Mouse (Mus musculus) telencephalon, adult 2 months (tissue): ENCODE results near the gene Zfp42.
"Not testable (repeated sequence)": the region's sequence is repeated elsewhere in the genome, so short reads cannot be mapped to it uniquely, and the experiment has no call there.

ENCODE experiments used
- DNase-seq: peaks from one replicate; pipeline ENCODE4 v3.0.0-alpha.2; 2011; ENCODE audit warnings: low read depth, low spot score

Zfp42 gene

GRCm38 (mm10) chr8:43306896-43307295 lies at the start of gene Zfp42:
TSS of gene Zfp42 (minus strand) at chr8:43306980.
- no peak for DNase-seq

DNA sequence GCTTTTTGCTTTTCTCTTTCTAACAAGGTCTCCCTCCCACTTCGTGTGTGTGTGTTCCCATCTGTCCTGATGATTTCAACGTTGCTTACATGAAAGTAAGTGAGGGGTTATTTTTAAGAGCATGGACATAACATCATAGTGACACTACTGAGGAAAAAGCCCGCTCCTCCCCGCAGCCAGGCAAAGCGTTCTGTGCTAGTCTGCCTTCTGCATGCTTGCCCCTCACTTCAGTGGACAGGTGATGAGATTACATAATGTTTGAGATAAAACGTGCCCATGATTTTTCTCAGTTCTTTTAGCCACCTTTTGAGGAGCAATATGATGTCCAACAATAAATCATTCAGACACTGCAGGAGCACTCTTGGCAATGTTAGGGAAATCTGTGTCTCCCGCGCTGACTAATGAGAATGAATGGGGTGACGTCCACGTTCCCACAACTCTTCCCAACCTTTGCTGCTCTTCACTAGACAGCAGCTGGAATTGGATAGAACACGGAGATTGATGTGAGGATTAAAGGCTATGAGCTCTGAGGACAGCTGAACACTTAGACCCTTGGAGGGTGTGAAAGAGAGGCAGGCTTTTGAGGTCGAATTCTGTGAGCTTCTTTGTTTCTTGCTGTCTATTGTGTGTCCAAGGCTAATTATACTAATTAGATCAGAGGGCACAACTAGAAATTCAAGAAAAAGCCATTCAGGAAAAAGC lies 49.4 kb upstream of the Zfp42 start:
- DNase-seq, result no peak

GRCm38 (mm10) chr8:43352241-43352640 lies 45.5 kb upstream of the Zfp42 start:
- not testable (repeated sequence) for DNase-seq

GRCm38 (mm10) chr8:43338555-43338954 lies 31.8 kb upstream of the Zfp42 start:
- DNase-seq, result no peak

DNA sequence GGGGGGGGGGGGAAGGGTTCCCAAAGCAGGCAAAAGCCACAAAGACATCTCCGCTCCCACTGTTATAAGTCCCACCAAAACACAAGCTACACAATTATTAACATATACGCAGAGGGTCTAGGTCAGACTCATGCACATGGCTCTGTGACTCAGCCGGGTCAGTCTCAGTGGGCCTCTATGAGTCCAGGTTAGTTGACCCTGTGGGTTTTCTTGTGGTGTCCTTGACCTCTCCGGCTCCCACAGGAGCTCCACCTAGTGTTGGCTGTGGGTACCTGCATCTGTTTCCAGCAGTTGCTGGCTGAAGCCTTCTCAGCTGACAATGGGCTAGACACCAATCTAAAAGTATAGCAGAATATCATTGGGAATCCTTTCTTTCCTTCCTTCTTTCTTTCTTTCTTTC lies 26.7 kb upstream of the Zfp42 start:
- DNase-seq, result no peak

GRCm38 (mm10) chr8:43331657-43332056 lies 24.9 kb upstream of the Zfp42 start:
- no peak for DNase-seq

GRCm38 (mm10) chr8:43329913-43330705 lies 23.3 kb upstream of the Zfp42 start:
- DNase-seq, result no peak

- DNase-seq, result no peak
These were observed 21.9 kb upstream of the Zfp42 start for GRCm38 (mm10) chr8:43328666-43329065.

GRCm38 (mm10) chr8:43320771-43321170 lies 14.0 kb upstream of the Zfp42 start:
- no peak for DNase-seq

- no peak for DNase-seq
These were observed 1.4 kb upstream of the Zfp42 start for GRCm38 (mm10) chr8:43308213-43308612.

- DNase-seq, result no peak
These were observed 1.1 kb downstream of the Zfp42 start for GRCm38 (mm10) chr8:43305676-43306075.

DNA sequence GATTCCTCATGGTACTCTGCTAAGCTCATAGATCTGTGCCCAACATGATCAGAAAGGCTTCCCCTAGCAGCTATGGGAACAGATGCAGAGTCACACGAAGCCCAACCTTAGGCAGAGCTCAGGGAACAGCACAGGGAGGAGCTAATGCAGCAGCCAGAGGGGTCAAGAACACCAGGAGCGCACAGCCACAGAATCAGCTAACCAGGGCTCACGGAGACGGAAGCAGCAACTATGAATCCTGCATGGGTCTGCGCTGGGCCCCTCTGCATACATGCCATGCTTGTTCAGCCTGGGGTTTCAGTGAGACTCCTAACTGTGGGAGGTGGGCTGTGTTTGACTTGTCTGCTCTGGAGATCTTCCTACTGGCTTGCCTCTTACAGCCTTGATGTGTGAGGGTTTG lies 7.0 kb downstream of the Zfp42 start:
- DNase-seq, result no peak

DNA sequence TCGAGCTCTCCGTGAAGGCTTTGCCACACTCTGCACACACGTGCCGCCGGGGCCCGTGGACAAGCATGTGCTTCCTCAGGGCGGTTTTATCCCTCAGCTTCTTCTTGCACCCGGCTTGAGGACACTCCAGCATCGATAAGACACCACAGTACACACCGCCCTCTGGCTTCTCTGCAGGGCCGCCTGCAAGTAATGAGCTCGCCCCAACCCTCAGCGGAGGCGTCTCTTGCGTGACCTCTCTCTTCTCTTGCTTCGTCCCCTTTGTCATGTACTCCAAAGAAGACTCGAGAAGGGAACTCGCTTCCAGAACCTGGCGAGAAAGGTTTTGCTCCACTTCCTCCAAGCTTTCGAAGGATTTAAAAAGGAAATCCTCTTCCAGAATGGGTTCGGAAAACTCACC lies 11.0 kb downstream of the Zfp42 start:
- DNase-seq, result no peak

DNA sequence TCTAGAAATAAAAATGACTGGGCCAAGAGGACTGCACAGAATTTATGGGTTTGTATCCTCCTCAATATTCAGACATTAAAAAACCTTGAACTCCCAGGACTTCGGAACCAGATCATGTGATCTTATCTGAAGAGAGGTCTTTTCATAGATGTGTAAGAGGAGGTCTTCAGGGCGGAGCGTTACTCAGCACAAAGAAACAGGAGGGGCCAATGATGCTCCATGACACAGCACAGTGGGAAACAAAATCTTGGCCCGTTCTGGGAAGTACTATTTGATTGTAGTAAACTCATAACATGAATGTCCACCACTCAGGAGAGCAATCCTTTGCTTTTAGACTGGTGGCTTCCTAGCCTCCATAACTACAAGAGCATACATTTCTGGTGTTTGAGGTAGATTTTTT lies 12.6 kb downstream of the Zfp42 start:
- DNase-seq, result no peak

DNA sequence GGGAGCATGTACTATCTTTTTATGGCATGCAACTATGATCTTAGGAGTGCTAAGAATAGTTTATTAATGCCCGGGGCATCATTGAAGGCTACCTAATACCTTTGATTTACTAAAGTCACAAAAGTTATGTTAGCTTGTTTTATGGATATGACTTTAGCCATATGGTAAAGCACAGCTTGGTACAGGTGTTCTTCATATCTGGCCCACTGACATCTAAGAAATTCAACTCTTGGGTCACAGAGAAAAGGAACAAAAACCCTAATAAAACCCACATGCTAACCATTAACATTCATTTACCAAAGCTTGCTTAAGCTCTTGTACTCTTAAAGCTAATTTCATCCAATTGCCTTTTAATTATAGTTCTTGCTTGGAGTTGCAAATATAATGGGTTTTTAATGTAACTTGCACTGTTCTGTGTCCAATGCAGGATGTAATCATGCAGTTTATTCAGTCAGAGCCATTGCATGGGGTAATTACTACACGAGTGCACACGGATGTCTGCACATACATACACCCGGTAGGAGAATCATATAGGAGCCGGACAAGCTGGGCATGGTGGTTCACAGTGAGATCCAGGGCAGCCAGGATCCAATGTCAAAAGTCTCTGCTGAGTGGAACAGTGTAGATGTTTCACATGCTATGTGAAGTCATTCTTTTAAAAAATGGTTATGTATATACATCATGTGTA lies 16.2 kb downstream of the Zfp42 start:
- DNase-seq, result no peak

DNA sequence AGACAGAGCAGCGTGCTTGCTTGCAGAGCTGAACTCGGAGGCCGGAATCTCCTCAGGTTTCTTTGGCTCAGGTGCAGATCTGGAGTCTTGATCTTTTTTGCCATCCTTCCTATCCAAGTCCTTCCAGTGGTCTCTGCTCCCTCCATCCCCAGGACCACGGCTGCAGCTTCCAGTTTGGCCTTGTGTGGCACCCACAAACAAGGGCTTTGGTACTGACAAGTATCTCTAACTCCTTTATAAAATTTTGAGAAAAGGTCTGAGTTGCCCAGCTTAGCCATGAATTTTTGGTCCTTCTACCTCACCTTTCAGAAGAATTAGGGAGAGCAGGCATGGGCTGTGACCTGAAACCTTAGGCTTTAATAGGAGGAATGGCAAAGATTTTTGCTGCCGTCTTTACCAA lies 17.0 kb downstream of the Zfp42 start:
- DNase-seq, result no peak

DNA sequence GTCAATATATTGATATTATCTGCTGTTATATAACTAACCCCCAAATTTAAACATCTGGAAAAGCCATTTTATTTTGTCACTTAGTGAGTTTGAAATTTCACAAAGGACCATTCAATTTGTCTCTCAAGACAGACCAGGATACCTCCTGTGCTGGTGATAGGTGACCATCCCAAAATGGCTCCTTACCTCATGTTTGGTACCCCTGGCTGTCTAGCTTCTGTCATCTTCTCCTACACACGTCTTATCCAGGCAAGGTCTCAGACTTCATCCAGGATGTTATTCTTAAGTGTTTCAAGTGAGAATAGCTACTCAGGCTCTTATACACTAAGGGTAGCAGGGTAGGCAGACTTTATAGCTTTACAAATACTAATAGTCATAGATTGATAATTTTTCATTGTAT lies 17.9 kb downstream of the Zfp42 start:
- no peak for DNase-seq

- DNase-seq, result no peak
These were observed 19.3 kb downstream of the Zfp42 start for GRCm38 (mm10) chr8:43287456-43287855.

DNA sequence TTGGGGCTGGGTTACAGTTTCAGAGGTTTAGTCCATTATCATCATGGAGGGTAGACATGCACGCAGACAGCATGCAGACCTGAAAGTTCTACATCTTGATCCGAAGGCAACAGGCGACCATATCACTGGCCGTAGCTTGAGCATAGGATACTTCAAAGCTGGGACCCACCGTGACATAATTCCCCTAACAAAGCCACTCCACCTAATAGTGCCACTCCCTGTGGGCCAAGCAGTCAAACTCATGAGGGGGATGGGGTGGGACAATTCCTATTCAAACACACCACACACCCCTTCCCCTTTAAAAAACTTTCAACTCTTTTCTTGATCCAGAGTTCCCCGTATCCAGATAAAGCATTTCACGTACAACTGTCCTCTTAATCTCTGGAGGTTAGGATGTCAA lies 23.5 kb downstream of the Zfp42 start:
- no peak for DNase-seq

GRCm38 (mm10) chr8:43278397-43278796 lies 28.4 kb downstream of the Zfp42 start:
- no peak for DNase-seq

DNA sequence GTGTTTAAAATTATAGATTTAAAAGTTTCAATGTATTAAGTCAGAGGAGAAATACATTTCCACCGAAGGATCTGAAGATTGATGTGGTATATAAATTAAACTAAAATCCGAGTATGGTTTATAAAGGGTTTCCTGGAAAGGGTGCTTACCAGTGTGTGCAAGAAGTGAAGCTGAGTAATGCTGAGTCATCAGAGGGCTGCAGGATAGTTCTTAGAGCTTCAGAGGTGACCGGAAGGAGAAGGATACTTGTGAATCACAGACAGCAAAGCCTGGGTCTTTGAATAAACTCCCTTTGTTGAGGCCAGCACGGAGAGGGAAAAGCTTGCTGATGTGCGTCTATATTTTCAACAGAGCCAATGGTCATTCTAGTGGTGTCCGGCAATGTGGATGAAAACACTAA lies 45.8 kb downstream of the Zfp42 start:
- DNase-seq, result no peak

GRCm38 (mm10) chr8:43257886-43258285 lies 48.9 kb downstream of the Zfp42 start:
- DNase-seq, result no peak

DNA sequence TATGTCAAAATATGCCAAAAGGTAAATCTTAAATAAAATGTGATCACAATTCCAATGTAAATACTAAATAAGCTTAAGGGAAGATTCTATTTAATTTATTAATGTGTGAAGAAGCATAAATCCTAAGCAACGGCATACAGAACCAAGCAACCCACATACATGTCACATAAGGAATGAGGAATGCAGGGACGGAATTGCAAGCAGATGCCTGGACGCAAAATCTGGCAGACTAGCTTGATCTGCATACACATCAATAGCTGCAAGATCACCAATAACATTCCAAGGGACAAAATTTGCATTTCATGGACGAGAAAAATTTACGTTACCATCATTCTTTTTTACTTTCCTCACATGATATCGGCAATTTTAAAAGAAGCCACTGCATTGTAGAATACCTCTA lies 51.1 kb downstream of the Zfp42 start:
- no peak for DNase-seq
